Mouse (Mus musculus): ENCODE results near the gene Grb10. TPM values are rescaled to one million over a fixed set of nuclear protein-coding genes. Genes with fewer than 3 reads are reported as not detected.

The Grb10 gene
- total and polyA plus RNA-seq, 2 experiments from 2014 or later = 43.9 to 94.0 TPM

DNA sequence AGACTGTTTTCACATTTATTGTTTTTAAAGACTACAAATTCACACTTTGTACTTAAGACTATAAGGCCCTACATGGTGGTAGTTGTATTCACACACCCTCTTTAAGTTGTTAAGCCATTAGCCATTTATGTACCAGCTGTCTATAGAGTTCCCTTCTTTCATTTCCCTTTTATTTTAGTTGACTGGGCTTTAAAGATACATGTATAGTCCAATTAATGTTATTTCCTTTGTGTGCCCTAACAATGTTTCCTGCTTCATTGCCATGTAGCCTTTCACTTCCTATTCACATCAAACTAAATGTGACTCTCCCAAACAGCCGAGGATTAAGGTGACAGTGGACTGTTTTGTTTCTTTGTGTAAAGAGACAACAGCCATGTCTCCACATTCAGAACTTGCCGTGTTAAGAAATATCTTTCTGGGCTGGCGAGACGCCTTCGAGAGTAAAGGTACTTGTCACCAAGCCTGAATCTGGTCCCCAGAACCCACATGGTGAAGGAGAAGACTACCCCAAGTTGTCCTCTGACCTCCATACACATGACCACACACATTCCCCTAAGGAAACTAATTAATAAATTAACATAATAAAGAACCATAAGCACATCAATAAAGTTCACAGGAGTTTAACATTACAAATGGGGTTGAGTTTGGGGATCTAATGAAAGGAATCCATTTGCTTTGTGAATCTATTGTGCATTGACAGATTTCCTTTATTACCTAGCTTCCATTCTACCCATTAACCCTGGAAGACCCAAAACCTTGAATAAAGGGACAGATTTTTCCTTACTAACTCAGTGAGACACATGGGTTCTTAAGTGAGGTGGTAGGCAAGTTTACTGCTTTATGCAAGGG, 97.4 kb downstream of the Grb10 start:
- no peaks in the 10 kb centered on the region for H3K4me1 ChIP-seq (ENCODE audit: insufficient read depth, low read length)
- peaks cover 16% of the 10 kb centered on the region; the same call in 1 of the 2 replicates for H3K36me3 ChIP-seq (ENCODE audit: insufficient read depth, low read length)
- no peak for TF ChIP-seq CTCF (IDR thresholded peaks at IDR 0.05)
- H3K9ac ChIP-seq (replicated peaks; ENCODE audit: low read length, poor library complexity, severe bottlenecking) = no peak overlapping the region
- 38% methylated on average over 5 of the region's 5 CpGs for WGBS
- H3K27ac ChIP-seq (ENCODE audit: low read depth, low read length) = no peak overlapping the region
- no peaks in the 10 kb centered on the region for H3K9me3 ChIP-seq (ENCODE audit: low read length)
- no peaks in the 10 kb centered on the region for H3K27me3 ChIP-seq (ENCODE audit: insufficient read depth, low read length)
- DNase-seq (ENCODE audit: low spot score) (no peak), ATAC-seq (ENCODE audit: low FRiP score) (no peak)
- no peak overlapping the region for H3K4me3 ChIP-seq (ENCODE audit: low read depth, low read length)
- H3K4me2 ChIP-seq (ENCODE audit: low read depth, low read length, poor library complexity, severe bottlenecking) = no peak overlapping the region

DNA sequence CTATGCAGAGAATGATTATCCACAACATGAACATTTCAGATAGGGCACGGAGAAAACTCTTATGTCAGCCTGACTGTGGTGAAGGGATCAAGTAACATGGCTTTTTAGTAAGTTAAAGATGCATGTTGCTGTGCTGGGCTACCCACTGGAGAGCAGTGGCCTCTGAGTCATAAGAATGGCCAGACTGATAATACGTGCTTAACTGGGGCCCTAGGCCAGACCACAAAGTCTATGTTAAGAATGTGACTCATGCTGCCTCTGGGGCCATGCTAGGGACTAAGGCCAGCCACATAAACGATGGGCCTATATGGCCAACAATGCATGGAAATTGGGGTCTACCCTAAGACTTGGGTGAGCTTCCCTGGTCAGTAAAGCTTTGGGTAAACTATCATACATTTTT, 98.9 kb downstream of the Grb10 start:
- Histone ChIP-seq H3K27ac (ENCODE audit: low read depth, low read length) (no peak overlapping the region), H3K36me3 (ENCODE audit: insufficient read depth, low read length) (peaks cover 19% of the 10 kb centered on the region; the same call in 1 of the 2 replicates), H3K4me2 (ENCODE audit: low read depth, low read length, poor library complexity, severe bottlenecking) (no peak overlapping the region), H3K9me3 (ENCODE audit: low read length) (no peaks in the 10 kb centered on the region), H3K4me3 (ENCODE audit: low read depth, low read length) (no peak overlapping the region), H3K9ac (replicated peaks; ENCODE audit: low read length, poor library complexity, severe bottlenecking) (no peak overlapping the region), H3K27me3 (ENCODE audit: insufficient read depth, low read length) (no peaks in the 10 kb centered on the region), H3K4me1 (ENCODE audit: insufficient read depth, low read length) (no peaks in the 10 kb centered on the region)
- TF ChIP-seq CTCF (IDR thresholded peaks at IDR 0.05) = no peak
- WGBS = 73% methylated on average over 3 of the region's 3 CpGs
- ATAC-seq (ENCODE audit: low FRiP score) (no peak), DNase-seq (ENCODE audit: low spot score) (no peak)

GRCm38 (mm10) chr11:11938591-11938990, 99.9 kb downstream of the Grb10 start:
- Histone ChIP-seq H3K4me1 (ENCODE audit: insufficient read depth, low read length) (no peaks in the 10 kb centered on the region), H3K9me3 (ENCODE audit: low read length) (no peaks in the 10 kb centered on the region), H3K27me3 (ENCODE audit: insufficient read depth, low read length) (no peaks in the 10 kb centered on the region), H3K4me2 (ENCODE audit: low read depth, low read length, poor library complexity, severe bottlenecking) (no peak overlapping the region), H3K36me3 (ENCODE audit: insufficient read depth, low read length) (peaks cover 13% of the 10 kb centered on the region; the same call in 1 of the 2 replicates), H3K9ac (replicated peaks; ENCODE audit: low read length, poor library complexity, severe bottlenecking) (no peak overlapping the region), H3K27ac (ENCODE audit: low read depth, low read length) (no peak overlapping the region), H3K4me3 (ENCODE audit: low read depth, low read length) (no peak overlapping the region)
- WGBS = 93% methylated on average over 1 of the region's 1 CpGs
- no peak for TF ChIP-seq CTCF (IDR thresholded peaks at IDR 0.05)
- no peak for DNase-seq (ENCODE audit: low spot score)
- no peak for ATAC-seq (ENCODE audit: low FRiP score)

DNA sequence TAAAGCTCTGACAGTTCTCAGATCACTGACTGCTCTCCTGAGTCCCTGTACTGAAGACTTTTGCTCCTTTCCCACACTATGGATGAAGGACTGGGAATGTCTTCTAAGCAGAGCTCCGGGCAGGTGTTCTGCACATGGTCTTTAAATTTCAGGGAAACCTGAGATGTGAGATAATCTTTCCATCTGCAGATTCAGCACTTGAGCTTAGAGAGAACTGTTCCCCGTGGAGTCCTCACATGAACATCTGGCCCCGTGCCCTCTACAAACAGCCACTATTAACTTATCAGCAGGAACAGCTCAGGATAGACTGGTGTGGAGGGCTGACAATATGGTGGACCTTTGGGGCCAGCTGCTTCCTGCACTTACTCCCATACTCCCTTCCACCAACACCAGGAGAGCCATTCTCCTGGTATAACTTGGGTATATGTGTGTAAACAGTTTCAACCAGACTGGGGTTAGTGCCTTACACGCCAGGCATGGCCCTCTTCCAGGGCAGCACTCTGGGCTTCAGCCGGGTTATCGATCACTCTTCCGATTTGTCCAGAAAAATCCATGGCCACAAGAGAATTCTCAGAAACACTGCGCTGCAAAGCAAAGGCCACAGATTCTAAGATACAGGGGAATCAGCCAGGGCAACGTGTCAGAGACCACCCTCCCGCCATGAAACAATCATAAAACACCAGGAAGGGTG, 101.0 kb downstream of the Grb10 start:
- peaks cover 15% of the 10 kb centered on the region; the same call in 1 of the 2 replicates for H3K36me3 ChIP-seq (ENCODE audit: insufficient read depth, low read length)
- H3K27ac ChIP-seq (ENCODE audit: low read depth, low read length) = no peak overlapping the region
- no peaks in the 10 kb centered on the region for H3K9me3 ChIP-seq (ENCODE audit: low read length)
- no peak for TF ChIP-seq CTCF (IDR thresholded peaks at IDR 0.05)
- no peak overlapping the region for H3K4me3 ChIP-seq (ENCODE audit: low read depth, low read length)
- no peak for DNase-seq (ENCODE audit: low spot score)
- ATAC-seq (ENCODE audit: low FRiP score) = no peak
- H3K4me2 ChIP-seq (ENCODE audit: low read depth, low read length, poor library complexity, severe bottlenecking) = no peak overlapping the region
- H3K9ac ChIP-seq (replicated peaks; ENCODE audit: low read length, poor library complexity, severe bottlenecking) = no peak overlapping the region
- no peaks in the 10 kb centered on the region for H3K27me3 ChIP-seq (ENCODE audit: insufficient read depth, low read length)
- WGBS = 92% methylated on average over 10 of the region's 10 CpGs
- no peaks in the 10 kb centered on the region for H3K4me1 ChIP-seq (ENCODE audit: insufficient read depth, low read length)

- peaks cover 15% of the 10 kb centered on the region; the same call in 1 of the 2 replicates for H3K36me3 ChIP-seq (ENCODE audit: insufficient read depth, low read length)
- DNase-seq (ENCODE audit: low spot score) (no peak), ATAC-seq (ENCODE audit: low FRiP score) (no peak)
- no peak overlapping the region for H3K4me3 ChIP-seq (ENCODE audit: low read depth, low read length)
- no peaks in the 10 kb centered on the region for H3K27me3 ChIP-seq (ENCODE audit: insufficient read depth, low read length)
- TF ChIP-seq CTCF (IDR thresholded peaks at IDR 0.05) = no peak
- H3K9ac ChIP-seq (replicated peaks; ENCODE audit: low read length, poor library complexity, severe bottlenecking) = no peak overlapping the region
- no peaks in the 10 kb centered on the region for H3K4me1 ChIP-seq (ENCODE audit: insufficient read depth, low read length)
- H3K4me2 ChIP-seq (ENCODE audit: low read depth, low read length, poor library complexity, severe bottlenecking) = no peak overlapping the region
- H3K9me3 ChIP-seq (ENCODE audit: low read length) = no peaks in the 10 kb centered on the region
- 86% methylated on average over 8 of the region's 8 CpGs for WGBS
- H3K27ac ChIP-seq (ENCODE audit: low read depth, low read length) = no peak overlapping the region
Measured at GRCm38 (mm10) chr11:11934808-11935207, 103.7 kb downstream of the Grb10 start.
